Mouse (Mus musculus) kidney, embryonic 15.5 days (tissue): Measurements from ENCODE around the gene Skor1. TPM values are rescaled to one million over a fixed set of nuclear protein-coding genes. Genes with fewer than 3 reads are reported as not detected.
A peak's percentile ranks its signal among the peaks of the same experiment; 100 is the strongest.

Source experiments
- ATAC-seq: fragments of 200-750 bp; cut with Nextera tagmentation; replicated peaks from 2 replicates; pipeline ENCODE4 v1.8.0; 2017; ENCODE audit warnings: moderate TSS enrichment; ENCODE audit not compliant: low FRiP score
- H3K27ac ChIP-seq: fragments of 300-500 bp; sonication (generic); 2 replicates; pipeline ENCODE4 v1.5.1; 2015; ENCODE audit warnings: mild to moderate bottlenecking, inconsistent platforms
- H3K27me3 ChIP-seq: fragments of 300-500 bp; sonication (generic); 2 replicates; pipeline ENCODE4 v1.6.1; 2015; ENCODE audit warnings: inconsistent platforms
- H3K36me3 ChIP-seq: fragments of 300-500 bp; sonication (generic); 2 replicates; pipeline ENCODE4 v1.6.1; 2015; ENCODE audit warnings: inconsistent platforms
- H3K4me1 ChIP-seq: fragments of 300-500 bp; sonication (generic); 2 replicates; pipeline ENCODE4 v1.6.1; 2015; ENCODE audit warnings: inconsistent platforms
- H3K4me2 ChIP-seq: fragments of 300-500 bp; sonication (generic); 2 replicates; pipeline ENCODE4 v1.6.1; 2015; ENCODE audit warnings: moderate library complexity, mild to moderate bottlenecking, inconsistent platforms
- H3K4me3 ChIP-seq: fragments of 300-500 bp; sonication (generic); replicated peaks from 2 replicates; pipeline ENCODE4 v1.5.1; 2015; ENCODE audit warnings: mild to moderate bottlenecking, inconsistent platforms
- H3K9ac ChIP-seq: fragments of 300-500 bp; sonication (generic); 2 replicates; pipeline ENCODE4 v1.6.1; 2015; ENCODE audit warnings: mild to moderate bottlenecking, inconsistent platforms
- H3K9me3 ChIP-seq: fragments of 300-500 bp; sonication (generic); replicated peaks from 2 replicates; pipeline ENCODE4 v1.6.1; 2016; ENCODE audit warnings: inconsistent platforms
- WGBS: fragments of 180-500 bp; shearing (Covaris S2); methylation state at CpG from one replicate; pipeline ENCODE4 v1.1.7; 2015; ENCODE audit warnings: mixed read lengths; 5-methylcytosine and 5-hydroxymethylcytosine counted together
- polyA plus RNA-seq: library from polyadenylated mRNA; unstranded; fragments of >200 nt; fragmentation: Nextera tagmentation; extraction: Ambion mirVana; gene quantifications from 2 replicates; pipeline ENCODE4 v1.2.1, GENCODE M21; 2015

Skor1 gene
- polyA plus RNA-seq, 1 experiment from 2014 or later, result not detected

DNA sequence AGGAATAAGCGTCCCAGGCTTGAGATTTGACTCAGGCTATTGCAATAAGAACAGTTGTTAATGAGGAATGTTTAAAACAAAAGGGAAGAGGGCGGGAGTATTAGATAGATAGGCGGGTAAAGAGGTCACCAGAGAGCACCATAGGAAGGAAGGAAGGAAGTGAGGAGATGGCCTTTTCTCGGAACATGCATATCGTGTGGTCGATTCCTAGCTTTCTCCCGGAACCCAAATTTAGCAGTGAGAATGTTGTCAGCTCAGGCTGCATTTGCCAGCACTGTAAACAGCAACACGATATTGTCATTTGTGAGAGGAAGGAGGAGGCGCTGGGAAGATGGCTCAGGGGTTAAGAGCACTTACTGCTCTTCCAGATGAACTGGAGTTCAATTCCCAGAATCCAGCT, 24.2 kb downstream of the Skor1 start:
- H3K9ac ChIP-seq, result no peak overlapping the region
- WGBS, result 41% methylated on average over 9 of the region's 9 CpGs

DNA sequence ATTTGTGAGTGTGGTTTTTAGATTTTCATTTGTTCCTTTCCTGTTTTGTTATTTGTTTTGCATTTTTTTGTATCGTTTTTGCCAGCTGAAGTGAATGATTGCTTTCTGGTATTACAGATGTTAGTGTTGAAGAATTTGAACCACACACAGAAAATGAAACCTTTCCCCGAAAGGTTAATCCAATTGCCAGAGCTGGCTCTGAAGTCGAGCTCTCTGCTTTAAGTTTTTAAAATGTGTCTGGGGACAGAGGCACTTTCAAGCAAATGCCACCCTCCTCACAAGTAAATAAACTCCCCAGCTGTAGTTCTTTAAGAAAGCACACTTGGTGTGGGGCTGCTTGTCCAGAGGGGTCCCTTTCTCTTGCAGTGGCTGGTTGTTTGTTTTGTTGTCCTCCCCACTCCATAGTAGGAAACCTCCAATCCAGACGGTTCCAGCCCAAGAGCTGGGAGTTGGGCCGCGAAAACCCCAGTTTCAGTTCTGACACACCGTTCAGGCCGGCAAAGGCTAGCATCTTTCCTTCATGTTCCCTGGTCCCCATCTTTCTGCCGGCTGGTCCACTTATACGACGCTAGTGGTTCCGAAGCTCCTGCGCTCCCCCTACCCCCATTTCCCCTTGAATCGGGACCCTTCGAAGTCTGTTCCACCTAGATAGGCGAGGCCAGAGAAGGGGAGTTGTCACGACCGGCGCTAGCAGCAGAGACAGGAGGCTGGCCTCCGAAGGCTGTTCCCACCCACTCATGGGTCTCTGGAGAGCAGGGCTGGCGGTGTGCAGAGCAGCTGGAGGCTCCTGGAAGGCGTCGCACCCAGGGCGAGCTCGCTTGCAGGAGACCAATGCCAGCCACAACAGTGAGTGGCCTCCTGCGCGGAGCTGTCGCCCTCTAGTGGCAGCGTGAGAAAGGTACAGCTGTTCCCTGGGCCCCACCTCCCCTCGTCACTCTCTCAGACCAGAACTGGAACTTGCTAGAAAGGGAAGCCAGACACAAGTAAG, 25.0 kb downstream of the Skor1 start:
- peak; percentile 99 for ATAC-seq
- no peaks in the 10 kb centered on the region for H3K36me3 ChIP-seq
- H3K4me2 ChIP-seq, result peak overlapping the region; percentile 93
- H3K27ac ChIP-seq, result peak overlapping the region; percentile 86
- H3K4me1 ChIP-seq, result peaks cover 15% of the 10 kb centered on the region; the same call in 1 of the 2 replicates
- WGBS, result 5% methylated on average over 30 of the region's 30 CpGs
- no peaks in the 10 kb centered on the region for H3K27me3 ChIP-seq
- no peaks in the 10 kb centered on the region for H3K9me3 ChIP-seq
- H3K4me3 ChIP-seq, result peak overlapping the region; percentile 53
- H3K9ac ChIP-seq, result peak overlapping the region; percentile 51

More for the DNA sequence above, 24.2 kb downstream of the Skor1 start:
- Histone ChIP-seq H3K27ac (no peak overlapping the region), H3K4me3 (no peak overlapping the region), H3K9me3 (no peaks in the 10 kb centered on the region), H3K36me3 (no peaks in the 10 kb centered on the region), H3K4me2 (peak overlapping the region; percentile 93; the same call in 1 of the 2 replicates), H3K4me1 (peaks cover 15% of the 10 kb centered on the region; the same call in 1 of the 2 replicates), H3K27me3 (no peaks in the 10 kb centered on the region)
- ATAC-seq, result no peak

DNA sequence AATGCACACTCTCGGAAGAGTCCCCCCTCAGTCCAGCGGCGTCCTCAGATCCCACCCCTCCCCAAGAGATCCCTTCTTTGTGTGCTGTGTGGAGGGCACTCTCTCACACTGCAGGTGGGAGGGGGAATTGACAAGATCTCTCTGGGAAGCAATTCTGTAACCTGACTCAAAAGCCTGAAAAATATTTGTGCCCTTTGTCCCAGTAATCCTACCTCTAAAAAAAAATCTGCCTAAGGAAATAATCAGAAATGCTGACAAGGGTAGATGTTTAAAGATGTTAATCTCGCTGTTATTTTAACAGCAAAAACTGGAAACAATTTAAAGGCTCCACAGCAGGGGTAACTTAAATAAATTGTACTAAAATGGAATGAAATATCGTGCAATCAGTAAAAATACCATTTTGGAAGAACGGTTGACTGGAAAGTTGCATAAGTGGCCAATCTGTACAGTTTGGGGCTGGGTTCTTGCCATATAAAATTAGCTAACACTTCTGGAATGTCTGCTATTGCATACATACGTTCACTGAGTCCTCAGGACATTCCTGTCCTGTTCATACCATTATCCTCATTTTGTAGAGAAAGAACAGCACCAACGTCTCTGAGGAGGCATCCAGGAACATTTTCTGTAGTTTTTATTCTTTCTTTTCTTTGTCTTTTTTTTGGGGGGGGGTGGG, 26.5 kb downstream of the Skor1 start:
- Histone ChIP-seq H3K4me2 (no peak overlapping the region), H3K36me3 (no peaks in the 10 kb centered on the region), H3K27ac (no peak overlapping the region), H3K27me3 (no peaks in the 10 kb centered on the region), H3K9me3 (no peaks in the 10 kb centered on the region), H3K9ac (no peak overlapping the region), H3K4me1 (peaks cover 15% of the 10 kb centered on the region; the same call in 1 of the 2 replicates), H3K4me3 (no peak overlapping the region)
- no peak for ATAC-seq
- 75% methylated on average over 8 of the region's 8 CpGs for WGBS

DNA sequence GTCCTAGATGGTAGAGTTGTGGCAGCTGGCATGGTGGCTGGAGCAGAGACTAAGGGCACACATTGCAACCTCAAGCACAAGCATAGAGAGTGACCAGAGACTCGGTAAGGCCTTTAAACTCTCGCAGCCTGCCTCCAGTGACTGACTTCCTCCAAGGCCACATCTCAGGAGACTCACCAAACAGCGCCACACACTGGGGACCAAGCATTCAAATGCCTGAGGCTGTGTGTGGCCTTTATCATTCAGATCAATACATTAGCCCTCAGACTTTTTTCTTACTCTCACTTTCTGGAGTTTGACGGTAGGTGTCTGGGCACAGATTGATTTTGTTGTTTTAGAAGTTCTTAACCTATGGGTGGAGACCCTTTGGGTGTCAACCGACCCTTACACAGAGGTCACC, 30.4 kb downstream of the Skor1 start:
- Histone ChIP-seq H3K36me3 (no peaks in the 10 kb centered on the region), H3K9me3 (no peaks in the 10 kb centered on the region), H3K4me2 (no peak overlapping the region), H3K4me3 (no peak overlapping the region), H3K9ac (no peak overlapping the region), H3K27me3 (no peaks in the 10 kb centered on the region), H3K4me1 (peaks cover 7% of the 10 kb centered on the region), H3K27ac (no peak overlapping the region)
- no peak for ATAC-seq
- 67% methylated on average over 5 of the region's 5 CpGs for WGBS

DNA sequence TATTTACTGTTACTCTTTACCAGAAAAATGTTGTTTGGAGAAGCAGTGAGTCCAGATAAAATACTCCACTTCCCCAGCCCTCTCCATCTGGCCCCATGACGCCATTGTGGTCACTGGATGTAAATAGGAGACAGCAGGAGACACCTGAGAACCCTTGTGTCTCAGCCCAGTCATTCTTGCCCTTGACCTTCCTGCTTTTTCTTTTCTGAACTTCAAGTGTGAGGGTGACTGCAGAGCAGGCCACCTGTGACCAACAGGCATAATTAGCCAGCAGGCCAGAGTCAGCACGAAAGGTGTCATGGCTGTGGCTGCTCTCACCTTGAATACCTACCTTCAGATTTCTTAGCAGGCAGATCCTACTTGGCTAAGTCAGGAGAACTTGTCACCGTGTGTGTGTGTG, 36.2 kb downstream of the Skor1 start:
- Histone ChIP-seq H3K9me3 (no peaks in the 10 kb centered on the region), H3K4me2 (no peak overlapping the region), H3K4me1 (peaks cover 36% of the 10 kb centered on the region), H3K27ac (no peak overlapping the region), H3K9ac (no peak overlapping the region), H3K36me3 (no peaks in the 10 kb centered on the region), H3K4me3 (no peak overlapping the region), H3K27me3 (no peaks in the 10 kb centered on the region)
- WGBS, result 42% methylated on average over 3 of the region's 3 CpGs
- ATAC-seq, result no peak

DNA sequence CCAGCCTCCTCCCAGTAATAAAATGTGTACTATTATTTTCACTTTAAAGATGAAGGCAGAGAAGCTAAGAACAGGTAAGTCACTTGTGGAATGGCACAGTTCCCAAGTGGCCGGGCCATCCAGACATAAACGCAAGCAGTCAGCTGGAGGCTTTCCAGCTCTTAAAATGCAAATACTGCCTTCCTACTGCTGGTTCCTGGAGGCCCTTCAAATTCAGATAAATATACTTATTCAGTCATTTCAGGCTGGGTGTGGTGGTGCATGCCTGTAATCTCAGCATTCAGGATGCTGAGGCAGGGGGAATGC, 39.0 kb downstream of the Skor1 start:
- Histone ChIP-seq H3K4me1 (peaks cover 29% of the 10 kb centered on the region), H3K4me2 (peak overlapping the region; percentile 77), H3K9me3 (no peaks in the 10 kb centered on the region), H3K27me3 (no peaks in the 10 kb centered on the region), H3K36me3 (no peaks in the 10 kb centered on the region), H3K9ac (no peak overlapping the region; the same call in 1 of the 2 replicates), H3K27ac (peak overlapping the region; percentile 99), H3K4me3 (peak overlapping the region; percentile 59; the same call in 1 of the 2 replicates)
- WGBS, result 11% methylated on average over 2 of the region's 2 CpGs
- ATAC-seq, result no peak

DNA sequence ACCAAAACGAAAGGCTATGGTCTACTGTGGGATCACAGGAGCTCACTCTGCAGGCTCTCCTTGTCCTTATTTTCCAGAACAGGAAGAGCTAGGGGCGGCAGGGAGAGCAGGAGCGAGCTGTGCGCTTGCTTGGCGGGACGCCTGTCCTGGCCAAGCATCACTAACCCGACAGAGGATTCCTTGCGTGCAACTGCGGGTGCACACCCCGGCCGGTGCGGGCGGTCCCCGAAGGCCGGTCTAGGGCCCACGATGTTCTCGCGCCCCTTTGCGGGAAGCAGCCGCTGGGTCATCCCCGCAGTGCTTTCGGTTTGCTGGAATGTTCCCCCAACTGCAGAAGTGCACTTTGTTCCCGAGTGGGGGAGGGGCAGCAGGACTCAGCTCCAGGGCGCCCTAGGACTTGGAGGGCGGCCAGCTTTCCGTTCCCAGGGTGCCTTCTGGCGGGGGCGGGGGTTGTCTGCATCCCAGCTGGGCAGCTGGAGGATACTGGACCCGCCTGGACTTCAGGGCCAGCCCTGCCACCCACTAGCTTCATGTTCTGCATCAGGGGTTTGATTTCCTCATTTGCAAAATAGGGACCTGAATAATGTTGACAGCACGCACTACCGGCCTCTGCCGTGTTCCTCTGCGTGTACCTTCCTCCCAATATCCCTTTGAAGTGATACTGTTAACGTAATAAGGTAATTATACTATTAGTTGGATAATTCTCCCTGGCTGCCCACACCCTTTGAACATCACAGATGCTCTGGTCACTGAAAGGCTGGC, 39.6 kb downstream of the Skor1 start:
- Histone ChIP-seq H3K4me3 (peak overlapping the region; percentile 59), H3K4me2 (peak overlapping the region; percentile 77), H3K9me3 (no peaks in the 10 kb centered on the region), H3K4me1 (peaks cover 29% of the 10 kb centered on the region), H3K36me3 (no peaks in the 10 kb centered on the region), H3K27me3 (no peaks in the 10 kb centered on the region), H3K27ac (peak overlapping the region; percentile 99), H3K9ac (peak overlapping the region; percentile 72)
- peak; percentile 91 for ATAC-seq
- WGBS, result under 1% methylated on average over 34 of the region's 34 CpGs

DNA sequence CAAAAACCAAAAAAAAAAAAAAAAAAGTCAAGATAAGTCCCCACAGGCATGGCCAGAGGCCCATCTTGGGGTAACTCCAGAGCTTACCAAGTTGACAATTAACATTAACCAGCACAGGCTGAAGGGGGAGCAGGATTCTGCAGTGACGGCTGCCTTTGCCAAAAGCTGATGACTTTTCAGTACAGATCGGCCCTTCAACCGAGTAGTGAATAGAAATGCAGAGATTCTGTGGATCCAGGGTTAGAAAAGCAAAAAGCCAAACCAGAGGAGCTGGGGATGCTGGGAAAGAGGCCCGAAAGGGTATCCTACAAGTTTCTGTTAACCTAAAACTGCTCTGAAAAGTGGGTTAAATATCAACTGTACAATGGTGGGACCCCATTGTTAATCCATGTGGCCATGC, 40.2 kb downstream of the Skor1 start:
- WGBS, result 19% methylated on average over 4 of the region's 4 CpGs
- no peak for ATAC-seq

DNA sequence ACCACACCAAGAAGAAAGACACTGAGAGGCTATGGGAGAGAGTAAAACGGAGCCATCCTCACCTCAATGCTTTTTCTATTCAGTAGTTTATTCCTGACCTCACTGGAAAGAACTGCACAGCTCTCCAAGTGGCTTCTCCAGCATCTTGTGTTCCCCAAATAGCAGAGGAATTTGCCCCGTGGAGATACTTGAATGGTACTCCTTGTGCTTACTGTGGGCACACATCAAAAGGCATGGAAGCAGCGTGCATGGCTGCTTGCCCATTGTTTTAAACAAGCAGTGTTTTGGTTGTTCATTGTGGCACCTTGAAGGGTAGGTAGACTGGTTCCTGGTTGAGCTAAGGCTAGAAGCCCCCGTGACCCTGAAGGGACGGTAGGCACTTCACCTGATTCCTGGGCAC, 48.1 kb downstream of the Skor1 start:
- WGBS, result 81% methylated on average over 5 of the region's 5 CpGs
- Histone ChIP-seq H3K4me2 (no peak overlapping the region), H3K4me3 (no peak overlapping the region), H3K36me3 (no peaks in the 10 kb centered on the region), H3K27ac (no peak overlapping the region), H3K4me1 (no peaks in the 10 kb centered on the region), H3K9ac (no peak overlapping the region), H3K9me3 (no peaks in the 10 kb centered on the region), H3K27me3 (no peaks in the 10 kb centered on the region)
- no peak for ATAC-seq

More for the DNA sequence above, 40.2 kb downstream of the Skor1 start:
- Histone ChIP-seq H3K27ac (peak overlapping the region; percentile 99), H3K36me3 (no peaks in the 10 kb centered on the region), H3K4me3 (peak overlapping the region; percentile 59), H3K27me3 (no peaks in the 10 kb centered on the region), H3K9ac (peak overlapping the region; percentile 72), H3K4me1 (peaks cover 29% of the 10 kb centered on the region), H3K4me2 (peak overlapping the region; percentile 77), H3K9me3 (no peaks in the 10 kb centered on the region)

DNA sequence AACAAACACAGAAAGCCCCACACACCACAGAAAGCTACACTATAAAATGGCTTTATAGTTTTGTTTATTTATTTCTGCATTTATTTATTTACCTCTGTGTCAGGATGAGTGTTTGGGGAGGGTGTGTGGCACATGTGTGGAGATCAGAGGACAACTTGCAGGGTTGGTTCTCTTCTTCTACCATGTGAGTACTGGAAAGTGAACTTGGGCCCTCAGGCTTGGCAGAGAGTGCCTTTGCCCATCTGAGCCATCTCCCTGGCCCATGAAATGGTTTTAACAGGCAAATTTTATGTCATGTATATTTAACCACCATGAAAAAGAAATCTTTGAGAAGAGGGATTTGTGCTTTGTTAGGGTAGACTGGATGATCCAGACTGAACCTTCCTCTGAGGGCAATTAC, 48.9 kb downstream of the Skor1 start:
- H3K4me2 ChIP-seq, result no peak overlapping the region
- H3K9me3 ChIP-seq, result no peaks in the 10 kb centered on the region
- no peaks in the 10 kb centered on the region for H3K27me3 ChIP-seq
- H3K4me3 ChIP-seq, result no peak overlapping the region
- peaks cover 3% of the 10 kb centered on the region; the same call in 1 of the 2 replicates for H3K4me1 ChIP-seq
- no peak overlapping the region for H3K9ac ChIP-seq
- H3K36me3 ChIP-seq, result no peaks in the 10 kb centered on the region
- no peak overlapping the region for H3K27ac ChIP-seq
- no peak for ATAC-seq

DNA sequence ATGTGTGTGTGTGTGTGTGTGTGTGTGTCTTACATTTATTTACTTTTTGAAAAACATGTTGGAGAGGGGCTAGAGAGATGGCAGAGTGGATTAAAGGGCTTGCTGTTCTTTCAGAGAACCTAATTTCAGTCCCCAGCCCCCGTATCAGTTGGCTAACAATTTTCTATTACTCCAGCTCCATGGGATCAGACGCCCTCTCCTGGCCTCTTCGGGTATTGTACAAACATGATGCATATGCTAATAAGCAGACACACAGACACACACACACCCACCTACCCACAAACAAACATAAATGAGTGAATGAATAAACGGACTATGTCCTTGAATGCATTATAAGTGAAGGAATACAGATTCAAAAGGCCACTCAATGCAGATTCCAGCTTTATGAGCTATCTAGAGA, 49.4 kb downstream of the Skor1 start:
- Histone ChIP-seq H3K4me3 (no peak overlapping the region), H3K4me1 (peaks cover 3% of the 10 kb centered on the region; the same call in 1 of the 2 replicates), H3K36me3 (no peaks in the 10 kb centered on the region), H3K27ac (no peak overlapping the region), H3K9ac (no peak overlapping the region), H3K27me3 (no peaks in the 10 kb centered on the region), H3K9me3 (no peaks in the 10 kb centered on the region), H3K4me2 (no peak overlapping the region)
- ATAC-seq, result no peak
- 92% methylated on average over 4 of the region's 4 CpGs for WGBS
